Mouse (Mus musculus) layer of hippocampus, adult 11-12 months (tissue): ENCODE measurements around the gene Mrnip.

Experiments
- DNase-seq: peaks from one replicate; pipeline ENCODE4 v3.0.0; 2022; ENCODE audit warnings: low spot score

Mrnip gene

GRCm38 (mm10) chr11:50225611-50226378 lies 51.6 kb downstream of the Mrnip start:
- no peak for DNase-seq

GRCm38 (mm10) chr11:50226406-50226805 lies 52.2 kb downstream of the Mrnip start:
- DNase-seq = no peak

GRCm38 (mm10) chr11:50227226-50227625 lies 53.0 kb downstream of the Mrnip start:
- DNase-seq = no peak

GRCm38 (mm10) chr11:50227736-50228135 lies 53.5 kb downstream of the Mrnip start:
- DNase-seq = no peak

GRCm38 (mm10) chr11:50228772-50229171 lies 54.5 kb downstream of the Mrnip start:
- DNase-seq = no peak

- DNase-seq = no peak
Measured at GRCm38 (mm10) chr11:50229252-50229910, 55.1 kb downstream of the Mrnip start.

GRCm38 (mm10) chr11:50230481-50231304 lies 56.4 kb downstream of the Mrnip start:
- DNase-seq = peak; percentile 32

- DNase-seq = peak; percentile 74
Measured at GRCm38 (mm10) chr11:50231411-50231810, 57.2 kb downstream of the Mrnip start.

GRCm38 (mm10) chr11:50233022-50233421 lies 58.8 kb downstream of the Mrnip start:
- DNase-seq = peak; percentile 30

- DNase-seq = peak; percentile 12
Measured at GRCm38 (mm10) chr11:50233993-50234392, 59.7 kb downstream of the Mrnip start.

GRCm38 (mm10) chr11:50234606-50235005 lies 60.4 kb downstream of the Mrnip start:
- DNase-seq = no peak

- peak; percentile 89 for DNase-seq
Measured at GRCm38 (mm10) chr11:50236540-50236936, 62.3 kb downstream of the Mrnip start.

GRCm38 (mm10) chr11:50236937-50237835 lies 62.9 kb downstream of the Mrnip start:
- no peak for DNase-seq

- peak; percentile 39 for DNase-seq
Measured at GRCm38 (mm10) chr11:50238324-50238723, 64.1 kb downstream of the Mrnip start, which contains the start of gene Ltc4s. Ltc4s (minus strand) TSS chr11:50238616.

GRCm38 (mm10) chr11:50238821-50239791 lies 64.9 kb downstream of the Mrnip start:
- DNase-seq = no peak

GRCm38 (mm10) chr11:50240235-50240911 lies 66.1 kb downstream of the Mrnip start:
- DNase-seq = peak; percentile 28

GRCm38 (mm10) chr11:50243926-50244325 lies 69.7 kb downstream of the Mrnip start:
- no peak for DNase-seq

GRCm38 (mm10) chr11:50245269-50245668 lies 71.0 kb downstream of the Mrnip start:
- no peak for DNase-seq

GRCm38 (mm10) chr11:50248473-50249171 lies 74.4 kb downstream of the Mrnip start:
- no peak for DNase-seq
